Mouse (Mus musculus) forebrain, embryonic 10.5 days (tissue): ENCODE measurements around the gene Prickle4. TPM values are rescaled to one million over a fixed set of nuclear protein-coding genes. Genes with fewer than 3 reads are reported as not detected.

Experiments
- DNase-seq: peaks from one replicate; pipeline ENCODE4 v3.0.0-alpha.2; 2017; ENCODE audit warnings: low spot score; ENCODE audit errors: extremely low spot score
- H3K27ac ChIP-seq: fragments of 300-500 bp; sonication (generic); 2 replicates; pipeline ENCODE4 v1.5.1; 2016; ENCODE audit warnings: mild to moderate bottlenecking
- H3K27me3 ChIP-seq: fragments of 300-500 bp; sonication (generic); 2 replicates; pipeline ENCODE4 v1.6.1; 2016; ENCODE audit warnings: mild to moderate bottlenecking; ENCODE audit not compliant: poor library complexity, severe bottlenecking
- H3K36me3 ChIP-seq: fragments of 300-500 bp; sonication (generic); replicated peaks from 2 replicates; pipeline ENCODE4 v1.6.1; 2016; ENCODE audit warnings: mild to moderate bottlenecking, moderate library complexity
- H3K4me1 ChIP-seq: fragments of 300-500 bp; sonication (generic); 2 replicates; pipeline ENCODE4 v1.6.1; 2016
- H3K4me3 ChIP-seq: fragments of 300-500 bp; sonication (generic); 2 replicates; pipeline ENCODE4 v1.5.1; 2016; ENCODE audit warnings: mild to moderate bottlenecking, moderate library complexity
- H3K9me3 ChIP-seq: fragments of 300-500 bp; sonication (generic); 2 replicates; pipeline ENCODE4 v1.6.1; 2016; ENCODE audit warnings: mild to moderate bottlenecking, moderate library complexity
- WGBS: fragments of 180-500 bp; shearing (Covaris S2); methylation state at CpG from one replicate; pipeline ENCODE4 v1.1.7; 2016; 5-methylcytosine and 5-hydroxymethylcytosine counted together
- polyA plus RNA-seq: library from polyadenylated mRNA; unstranded; fragments of >200 nt; fragmentation: Nextera tagmentation; extraction: Ambion mirVana; gene quantifications from 2 replicates; pipeline ENCODE4 v1.2.1, GENCODE M21; 2016

Prickle4 gene
- polyA plus RNA-seq, result 0.70 and 0.90 TPM in 2 replicates

DNA sequence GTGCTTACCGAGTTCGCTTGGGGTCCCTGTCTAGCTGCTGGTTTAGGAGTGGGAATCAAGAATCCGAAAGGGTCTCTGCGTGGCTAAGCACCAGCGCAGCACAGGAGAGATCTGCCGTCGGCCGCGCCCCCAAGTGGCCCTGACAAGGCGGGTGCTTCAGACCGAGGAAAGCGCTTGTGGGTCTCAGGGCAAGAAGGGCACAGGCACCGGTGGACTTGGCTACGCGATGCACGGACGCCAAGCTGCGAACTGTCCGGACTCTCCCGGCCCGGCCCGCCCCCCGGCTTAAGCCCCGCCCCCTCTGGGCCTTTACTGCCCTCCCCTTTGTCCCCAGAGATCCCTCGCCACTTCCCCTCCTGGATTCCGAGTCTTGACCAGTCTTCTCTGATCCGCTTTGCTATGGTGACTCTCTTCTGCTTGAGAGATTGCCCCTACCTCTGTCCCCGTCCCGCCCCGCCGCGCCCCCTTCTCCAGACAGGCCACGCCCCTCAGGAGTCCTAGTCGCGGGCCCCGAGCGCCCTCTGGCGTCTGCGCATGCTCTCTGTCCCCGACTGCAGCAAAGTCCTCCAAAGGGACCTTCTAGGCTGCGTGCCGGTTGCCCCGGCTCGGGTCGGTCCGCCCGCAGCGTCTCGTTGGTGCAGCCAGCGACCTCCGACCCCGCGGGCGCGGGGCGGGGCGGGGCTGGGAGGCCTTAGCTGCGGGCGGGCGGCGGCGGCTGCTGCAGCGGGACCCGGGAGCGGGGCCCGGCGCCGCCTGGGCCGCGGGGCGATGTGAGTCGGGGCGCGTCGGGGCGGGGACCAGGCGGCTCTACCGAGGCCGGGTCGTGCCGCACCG is at the start of gene Prickle4:
Gene Prickle4 (minus strand): TSS at position 234 of the 834 bp plus-strand sequence.
- Histone ChIP-seq H3K27ac (peak within 1 kb of the TSS; percentile 91), H3K9me3 (no peaks in the 10 kb centered on the region), H3K4me1 (peaks cover 26% of the 10 kb centered on the region), H3K36me3 (peaks cover 19% of the 10 kb centered on the region), H3K27me3 (peaks cover 63% of the 10 kb centered on the region), H3K4me3 (peak within 1 kb of the TSS; percentile 78)
- peak; percentile 98 for DNase-seq
- WGBS, result under 1% methylated on average over 82 of the region's 82 CpGs

DNA sequence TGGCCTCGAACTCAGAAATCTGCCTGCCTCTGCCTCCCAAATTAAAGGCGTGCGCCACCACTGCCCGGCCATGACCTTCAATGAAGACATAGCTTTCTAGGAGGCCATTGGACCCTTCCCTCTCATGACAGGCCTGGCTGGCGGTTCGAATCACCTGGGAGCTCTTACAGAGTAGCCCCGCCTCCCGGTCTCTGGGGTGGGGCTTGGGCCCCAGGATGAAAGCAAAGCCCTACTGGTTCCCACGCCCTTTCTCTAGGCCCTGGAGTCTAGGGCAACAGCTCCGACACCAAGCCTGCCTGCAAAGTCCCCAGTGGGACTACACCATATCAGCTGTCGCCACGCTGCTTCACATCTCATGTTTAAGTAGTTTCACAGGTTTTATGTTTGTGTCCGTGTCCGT is 49.5 kb upstream of the Prickle4 start:
- Histone ChIP-seq H3K27ac (no peak overlapping the region), H3K27me3 (peaks cover 29% of the 10 kb centered on the region), H3K9me3 (peaks cover 4% of the 10 kb centered on the region; the same call in 1 of the 2 replicates), H3K4me3 (no peak overlapping the region), H3K36me3 (no peaks in the 10 kb centered on the region), H3K4me1 (peaks cover 9% of the 10 kb centered on the region)
- 92% methylated on average over 14 of the region's 14 CpGs for WGBS
- DNase-seq, result no peak

DNA sequence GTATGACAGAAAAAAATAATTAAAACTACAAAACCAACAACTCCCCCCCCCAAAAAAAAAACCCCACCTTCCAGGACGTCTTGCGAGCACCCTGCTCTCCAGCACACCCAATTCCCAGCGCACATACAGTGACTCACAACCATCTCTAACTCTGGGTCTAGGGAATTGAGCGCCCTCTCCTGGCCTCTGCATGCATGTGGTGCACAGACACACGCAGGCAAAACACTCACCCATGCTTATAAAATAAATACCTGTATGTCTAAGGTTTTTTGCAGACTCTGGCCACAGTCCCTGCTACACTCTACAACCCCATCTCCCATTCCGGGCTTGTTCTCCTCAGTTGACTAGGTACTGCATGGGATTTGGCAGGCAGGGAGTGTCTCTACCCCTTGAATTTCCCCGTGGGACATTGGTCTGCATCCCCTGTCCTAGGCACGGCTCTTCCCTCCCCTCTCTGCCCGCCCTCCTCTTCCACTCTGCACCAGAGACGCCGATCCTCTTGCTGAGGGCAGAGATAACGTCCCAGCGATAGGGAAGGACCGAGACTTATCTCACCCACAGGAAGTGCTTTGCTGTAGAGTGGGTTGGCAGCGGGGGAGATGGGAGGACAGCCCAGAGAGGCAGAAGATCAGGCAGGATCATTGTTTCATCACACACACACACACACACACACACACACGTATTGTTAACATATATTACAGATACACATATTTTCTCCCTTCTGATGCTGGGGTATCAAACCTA is 48.6 kb upstream of the Prickle4 start:
- no peak for DNase-seq
- Histone ChIP-seq H3K4me3 (no peak overlapping the region), H3K36me3 (no peaks in the 10 kb centered on the region), H3K4me1 (peaks cover 18% of the 10 kb centered on the region), H3K27me3 (peaks cover 38% of the 10 kb centered on the region), H3K9me3 (peaks cover 4% of the 10 kb centered on the region; the same call in 1 of the 2 replicates), H3K27ac (no peak overlapping the region)
- 47% methylated on average over 16 of the region's 16 CpGs for WGBS

DNA sequence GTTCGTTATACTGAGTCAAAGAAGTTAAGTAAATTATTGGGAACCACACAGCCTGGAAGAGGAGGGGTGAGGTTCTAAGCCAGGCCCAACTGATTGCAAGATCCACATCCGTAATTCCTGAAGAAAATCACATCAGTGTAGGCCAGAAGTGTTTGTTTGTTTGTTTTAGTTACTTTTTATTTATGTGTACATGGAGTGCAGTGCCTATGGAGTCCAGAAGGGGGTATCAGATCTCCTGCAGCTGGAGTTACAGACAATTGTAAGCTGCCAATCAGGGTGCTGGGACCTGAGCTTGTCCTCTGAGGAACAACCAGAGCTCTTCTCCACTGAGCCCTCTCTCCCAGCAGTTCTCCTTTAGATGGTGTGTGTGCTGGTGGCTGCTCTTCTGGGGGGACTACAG is 45.6 kb upstream of the Prickle4 start:
- WGBS, result 65% methylated on average over 2 of the region's 2 CpGs
- no peak overlapping the region for H3K4me3 ChIP-seq
- H3K4me1 ChIP-seq, result peaks cover 34% of the 10 kb centered on the region
- H3K27ac ChIP-seq, result no peak overlapping the region
- peaks cover 4% of the 10 kb centered on the region; the same call in 1 of the 2 replicates for H3K9me3 ChIP-seq
- H3K27me3 ChIP-seq, result peaks cover 55% of the 10 kb centered on the region
- no peaks in the 10 kb centered on the region for H3K36me3 ChIP-seq
- no peak for DNase-seq

DNA sequence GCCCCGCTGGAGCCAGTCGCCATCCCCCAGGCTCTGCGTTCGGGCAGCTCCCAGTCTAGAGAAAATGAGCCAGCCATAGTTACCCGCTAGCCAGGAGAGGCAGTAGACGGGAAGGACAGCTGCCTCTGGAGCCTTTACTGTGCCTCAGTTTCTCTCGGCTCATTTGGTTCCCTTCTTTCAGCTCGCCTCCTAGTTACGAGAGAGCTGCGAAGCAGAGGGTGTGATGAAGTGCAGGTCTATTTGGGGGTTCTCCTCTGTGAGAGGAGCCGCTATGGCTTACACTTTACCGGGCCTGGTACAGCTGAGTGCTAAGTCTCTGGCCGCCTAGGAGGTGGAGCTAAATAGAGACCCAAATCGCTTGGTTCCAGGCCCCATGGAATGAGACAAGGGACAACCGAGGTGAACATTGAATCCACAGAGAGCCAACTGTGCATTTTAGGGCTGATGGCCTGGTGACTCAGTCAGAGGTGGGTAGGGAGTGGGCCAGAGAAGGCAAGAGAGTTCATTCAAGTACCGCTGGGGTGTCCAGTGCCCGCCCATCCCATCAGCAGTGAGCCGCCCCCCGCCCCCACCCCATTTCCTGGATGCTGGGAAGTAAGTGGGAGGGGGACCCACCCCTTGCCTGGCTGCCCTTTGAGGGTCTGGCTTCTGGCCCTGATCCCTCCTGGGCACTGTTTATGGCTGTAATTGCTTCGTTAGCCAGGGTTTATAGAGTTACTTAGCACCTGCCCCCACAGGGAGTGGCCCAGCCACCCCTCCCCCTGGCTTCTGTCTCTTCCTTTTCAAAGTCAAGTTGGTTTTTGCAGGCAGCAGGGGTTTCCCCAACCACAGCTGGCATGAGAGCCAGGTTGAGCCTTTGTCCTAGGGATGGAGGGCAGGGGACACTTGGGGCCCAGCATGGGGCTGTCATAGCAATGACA is 44.6 kb upstream of the Prickle4 start:
- Histone ChIP-seq H3K4me3 (peak overlapping the region; percentile 68), H3K27ac (peak overlapping the region; percentile 71), H3K36me3 (no peaks in the 10 kb centered on the region), H3K9me3 (no peaks in the 10 kb centered on the region), H3K27me3 (peaks cover 59% of the 10 kb centered on the region), H3K4me1 (peaks cover 34% of the 10 kb centered on the region)
- WGBS, result 2% methylated on average over 20 of the region's 20 CpGs
- no peak for DNase-seq

DNA sequence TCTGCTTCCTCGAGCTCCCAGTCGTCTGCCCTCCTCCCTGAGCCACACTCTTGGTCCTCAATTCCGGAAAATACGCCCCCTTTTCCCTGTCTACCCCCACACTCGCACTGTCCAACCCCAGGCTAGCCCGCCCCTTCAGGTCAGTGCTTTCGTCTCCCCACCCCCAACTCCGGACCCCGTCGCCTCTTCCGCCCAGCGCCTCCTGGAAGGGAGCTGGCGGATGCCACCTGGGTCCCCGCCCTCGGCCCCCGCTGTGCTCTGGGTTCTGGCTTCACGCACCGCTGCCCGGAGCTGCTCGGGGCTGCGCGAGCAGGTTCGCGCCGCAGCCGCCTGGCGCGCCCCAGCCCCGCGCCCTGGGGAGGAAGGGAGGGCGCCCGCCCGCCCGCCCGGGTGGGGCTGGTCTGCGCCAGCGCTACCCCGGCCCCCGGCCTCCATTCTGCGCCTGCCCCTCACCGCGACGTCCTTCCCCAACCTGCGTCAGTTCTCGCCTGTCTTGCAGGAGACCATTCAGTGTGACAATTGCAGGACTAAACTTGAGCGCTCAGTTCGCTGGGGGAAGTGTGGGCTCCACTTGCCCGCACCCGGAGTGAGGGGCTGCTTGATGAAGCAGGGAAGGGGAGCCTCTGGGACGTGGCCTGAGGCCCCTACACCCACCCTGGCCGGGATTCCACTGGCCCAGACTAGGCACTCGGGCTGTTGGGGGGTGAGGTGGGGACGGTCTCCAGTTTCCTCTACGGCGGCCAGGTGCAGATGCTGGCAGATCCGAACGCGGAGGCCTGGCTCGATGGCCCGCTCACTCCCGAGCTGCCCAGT is 43.7 kb upstream of the Prickle4 start:
- H3K4me3 ChIP-seq, result peak overlapping the region; percentile 68
- no peaks in the 10 kb centered on the region for H3K36me3 ChIP-seq
- no peaks in the 10 kb centered on the region for H3K9me3 ChIP-seq
- H3K27ac ChIP-seq, result peak overlapping the region; percentile 71
- peaks cover 59% of the 10 kb centered on the region for H3K27me3 ChIP-seq
- peaks cover 34% of the 10 kb centered on the region for H3K4me1 ChIP-seq
- under 1% methylated on average over 60 of the region's 61 CpGs for WGBS
- peak; percentile 43 for DNase-seq

DNA sequence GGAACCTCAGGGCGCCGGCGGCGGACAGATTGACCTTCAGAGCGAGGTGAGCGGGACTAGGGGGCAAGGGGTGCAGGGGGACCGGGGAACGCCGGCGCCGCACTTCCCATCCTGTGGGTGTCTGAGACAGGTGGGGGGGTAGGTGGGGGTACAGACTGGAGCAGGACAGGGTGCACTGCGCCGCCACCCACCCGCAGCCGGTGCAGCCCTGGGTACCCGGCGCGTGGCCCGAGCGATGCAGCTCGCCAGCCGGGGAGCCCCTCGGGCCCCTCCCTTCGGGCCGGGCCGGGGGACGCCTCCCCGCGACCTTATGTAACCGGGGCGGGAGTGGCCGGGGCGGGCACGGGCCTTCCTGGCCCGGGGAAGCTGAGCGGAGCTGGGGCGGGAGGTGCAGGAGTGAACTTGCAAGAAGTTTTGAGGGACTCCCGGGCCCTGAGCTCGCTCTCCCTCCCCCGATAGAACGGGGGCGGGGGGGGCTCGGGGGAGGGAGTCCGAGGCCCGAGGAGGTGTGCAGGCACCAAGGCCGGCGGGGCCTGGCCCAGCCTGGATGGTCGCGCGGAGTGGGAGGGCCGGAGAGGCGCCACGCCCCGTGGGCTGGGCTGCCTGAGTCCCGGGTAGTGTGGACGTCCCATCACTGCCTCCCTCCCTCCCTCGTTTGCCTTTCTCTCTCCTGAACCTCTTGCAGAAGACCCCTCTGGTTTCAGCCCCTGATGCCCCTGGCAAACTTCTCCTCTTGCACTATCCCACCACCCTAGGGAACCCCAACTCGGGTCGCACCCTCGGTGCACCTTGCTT is 42.9 kb upstream of the Prickle4 start:
- Histone ChIP-seq H3K9me3 (no peaks in the 10 kb centered on the region), H3K4me3 (peak overlapping the region; percentile 68), H3K27me3 (peaks cover 59% of the 10 kb centered on the region), H3K27ac (peak overlapping the region; percentile 71), H3K4me1 (peaks cover 34% of the 10 kb centered on the region), H3K36me3 (no peaks in the 10 kb centered on the region)
- 2% methylated on average over 59 of the region's 60 CpGs for WGBS
- peak; percentile 62 for DNase-seq

DNA sequence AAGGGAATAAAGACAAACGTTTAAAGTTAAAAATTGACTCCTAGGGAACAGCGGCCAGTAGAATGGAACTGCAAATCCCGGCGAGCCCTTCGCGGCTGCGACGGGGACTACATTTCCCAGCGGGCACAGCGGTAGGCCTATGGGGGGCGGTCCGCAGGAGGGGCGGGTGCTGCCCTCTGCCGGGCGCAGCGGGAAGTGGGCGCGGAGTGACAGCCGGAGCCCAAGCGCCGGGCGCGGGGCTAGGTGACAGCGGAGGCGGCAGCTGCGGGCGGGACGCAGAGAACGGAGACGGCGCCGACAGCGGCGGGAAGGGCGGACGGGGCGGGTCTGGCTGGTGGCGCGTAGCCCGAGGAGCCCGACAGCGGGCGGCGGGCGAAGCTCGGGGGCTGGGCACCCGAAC is 42.3 kb upstream of the Prickle4 start, which contains the start of gene Tfeb:
Gene Tfeb (plus strand): TSS at position 175 of the 400 bp plus-strand sequence.
- H3K27ac ChIP-seq, result peak within 1 kb of the TSS; percentile 71
- under 1% methylated on average over 47 of the region's 47 CpGs for WGBS
- H3K4me1 ChIP-seq, result peaks cover 34% of the 10 kb centered on the region
- H3K36me3 ChIP-seq, result no peaks in the 10 kb centered on the region
- peaks cover 64% of the 10 kb centered on the region for H3K27me3 ChIP-seq
- H3K4me3 ChIP-seq, result peak within 1 kb of the TSS; percentile 68
- DNase-seq, result peak; percentile 90
- no peaks in the 10 kb centered on the region for H3K9me3 ChIP-seq

DNA sequence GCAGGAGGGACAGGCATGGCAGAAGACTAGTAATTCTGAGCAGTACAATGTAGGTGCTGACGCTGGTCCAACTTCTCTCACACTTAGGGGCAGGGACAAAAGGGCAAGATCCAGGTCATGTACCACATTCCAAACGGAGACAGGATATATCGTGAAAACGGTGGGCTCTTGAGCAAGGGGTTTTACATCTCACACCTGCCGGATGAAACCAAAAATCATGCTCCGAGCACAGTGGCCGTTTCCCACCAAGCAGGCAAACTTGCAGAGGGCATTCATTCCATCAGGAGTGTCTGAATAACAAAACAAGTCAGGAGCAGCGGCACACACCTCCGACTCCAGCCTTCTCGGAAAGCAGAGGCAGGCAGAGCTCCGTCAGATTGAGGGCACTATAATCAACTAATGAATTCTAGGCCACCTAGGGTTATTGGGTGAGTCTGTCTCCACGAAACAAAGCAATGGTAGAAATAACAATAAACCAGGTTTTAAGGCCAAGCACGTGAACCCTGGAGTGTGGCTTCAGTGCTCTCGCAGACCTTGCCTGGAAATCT is 41.1 kb upstream of the Prickle4 start:
- Histone ChIP-seq H3K4me1 (peaks cover 41% of the 10 kb centered on the region), H3K36me3 (no peaks in the 10 kb centered on the region), H3K27me3 (peaks cover 55% of the 10 kb centered on the region), H3K4me3 (no peak overlapping the region), H3K9me3 (no peaks in the 10 kb centered on the region), H3K27ac (no peak overlapping the region)
- 79% methylated on average over 14 of the region's 14 CpGs for WGBS
- no peak for DNase-seq

DNA sequence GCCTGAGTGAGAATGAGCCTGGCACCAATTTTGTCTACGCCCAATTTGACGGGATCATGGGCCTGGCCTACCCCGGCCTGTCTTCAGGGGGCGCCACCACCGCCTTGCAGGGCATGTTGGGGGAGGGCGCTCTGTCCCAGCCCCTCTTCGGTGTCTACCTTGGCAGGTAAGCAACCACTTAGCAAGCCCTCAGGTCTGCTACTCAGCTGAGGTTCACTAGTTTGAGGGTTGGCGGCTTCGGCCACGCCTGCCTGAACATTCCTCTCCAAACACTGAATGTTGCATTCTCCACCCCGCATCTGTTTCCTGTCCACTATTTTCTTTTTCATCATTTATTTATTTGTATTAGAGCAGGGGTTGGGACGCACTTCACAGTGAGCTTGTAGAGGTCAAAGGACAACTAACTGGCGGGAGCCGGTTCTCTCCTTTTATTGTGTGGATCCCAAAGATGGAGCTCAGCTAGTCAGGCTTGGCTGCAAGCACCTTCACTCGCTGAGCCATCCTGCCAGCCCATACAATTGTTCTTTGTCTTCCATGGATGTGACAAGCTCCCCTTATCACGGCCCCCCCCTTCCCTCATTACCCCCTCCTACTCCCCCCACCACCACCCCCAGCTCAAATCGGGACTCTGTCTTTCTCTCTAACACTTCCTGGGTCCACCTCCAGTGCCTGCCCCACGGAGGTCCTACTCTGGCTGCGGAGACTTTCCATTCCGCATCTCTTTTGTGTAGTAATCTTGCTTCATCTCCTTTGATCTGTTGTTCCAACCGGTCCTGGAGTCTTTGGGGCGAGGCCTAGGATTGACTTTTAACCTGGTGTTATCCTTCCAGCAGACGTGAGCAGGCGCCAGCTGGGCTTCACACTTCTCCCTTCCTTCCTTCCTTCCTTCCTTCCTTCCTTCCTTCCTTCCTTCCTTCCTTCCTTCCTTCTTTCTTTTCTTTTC is 36.4 kb upstream of the Prickle4 start:
- no peak overlapping the region for H3K27ac ChIP-seq
- no peaks in the 10 kb centered on the region for H3K9me3 ChIP-seq
- H3K27me3 ChIP-seq, result peaks cover 20% of the 10 kb centered on the region; the same call in 1 of the 2 replicates
- H3K4me3 ChIP-seq, result no peak overlapping the region
- 48% methylated on average over 24 of the region's 24 CpGs for WGBS
- no peak for DNase-seq
- no peaks in the 10 kb centered on the region for H3K36me3 ChIP-seq
- H3K4me1 ChIP-seq, result peaks cover 14% of the 10 kb centered on the region
